Mouse (Mus musculus) inflammation-experienced regulatory T-cells (primary cell): Measurements from ENCODE around the gene Bhlhb9. TPM values are rescaled to one million over a fixed set of nuclear protein-coding genes. Genes with fewer than 3 reads are reported as not detected.

Experiments
- polyA plus RNA-seq, 2 experiments: library from polyadenylated mRNA; unstranded; fragments of 100-300 nt; shearing (Covaris generic); gene quantifications; one replicate each; pipeline ENCODE4 v1.2.1; 2017

The Bhlhb9 gene
- 10 to 100 TPM; 21.3 to 29.4 TPM for polyA plus RNA-seq

DNA sequence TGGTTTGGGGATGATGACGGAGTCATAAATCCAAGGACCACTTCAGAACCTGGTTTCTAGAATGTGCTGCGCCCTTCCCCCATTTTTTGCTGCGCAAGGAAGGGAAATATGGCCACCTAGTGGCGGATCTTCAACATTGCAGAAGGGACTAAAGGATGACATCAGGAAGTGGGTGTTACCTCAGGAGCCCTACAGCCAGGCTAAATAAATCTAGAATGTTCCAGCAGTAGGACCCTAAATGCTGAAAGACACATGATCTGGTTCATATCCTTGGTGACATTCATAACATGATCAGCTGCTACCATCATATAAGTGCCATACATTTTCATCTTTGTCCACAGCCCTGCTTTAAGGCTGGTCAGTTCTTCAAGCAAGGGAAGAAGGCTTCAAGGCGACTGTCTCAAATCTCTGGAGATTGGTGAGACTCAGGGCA lies at the start of gene Bhlhb9:
Bhlhb9 (plus strand) TSS at position 383 of the 433 bp plus-strand sequence.

GRCm38 (mm10) chrX:135838521-135839360 lies 41.3 kb downstream of the Bhlhb9 start, which contains the start of gene Gprasp2:
TSS of gene Gprasp2 (plus strand) at chrX:135839034.

Other genes starting within 250 kb of the Bhlhb9 start
- not detected for gene Nxf7, start 198.8 kb upstream of the Bhlhb9 start, polyA plus RNA-seq
- gene Prame, start 169.9 kb upstream of the Bhlhb9 start, polyA plus RNA-seq = not detected
- gene Tcp11x2, start 103.8 kb upstream of the Bhlhb9 start, polyA plus RNA-seq = not detected
- gene Tmsb15a, start 72.3 kb upstream of the Bhlhb9 start, polyA plus RNA-seq = not detected
- gene Armcx5, start 54.9 kb upstream of the Bhlhb9 start, polyA plus RNA-seq = 10 to 100 TPM; 12.7 to 13.9 TPM
- gene Gprasp1, start 54.9 kb upstream of the Bhlhb9 start, polyA plus RNA-seq = 10 to 100 TPM; 38.6 to 43.3 TPM
- gene Gprasp2, start 41.4 kb downstream of the Bhlhb9 start, polyA plus RNA-seq = 10 to 100 TPM; 20.0 to 22.3 TPM
- 10 to 100 TPM in 1 of 2 experiments, 1 to 10 TPM in 1; 9.7 to 10.9 TPM for gene Arxes2, start 196.2 kb downstream of the Bhlhb9 start, polyA plus RNA-seq
- gene Arxes1, start 235.8 kb downstream of the Bhlhb9 start, polyA plus RNA-seq = under 1 TPM in 1 of 2 experiments, not detected in 1; 0.36 TPM